Mouse (Mus musculus) CH12.LX (cell line): ENCODE measurements around the gene Ston2. TPM values are rescaled to one million over a fixed set of nuclear protein-coding genes. Genes with fewer than 3 reads are reported as not detected.

Source experiments
- DNase-seq: peaks from one replicate; pipeline ENCODE4 v3.0.0-alpha.2; 2013; ENCODE audit errors: extremely low read depth
- H3K27ac ChIP-seq: 2 replicates; pipeline ENCODE4 v1.5.1; 2012; ENCODE audit warnings: low read depth, mild to moderate bottlenecking, control low read depth, moderate library complexity; ENCODE audit not compliant: insufficient read depth
- H3K27me3 ChIP-seq: replicated peaks from 2 replicates; pipeline ENCODE3; 2012; ENCODE audit warnings: inconsistent platforms
- H3K36me3 ChIP-seq, 2 experiments: replicated peaks in 1 of 2; 2 replicates each; pipeline versions ENCODE3 to v1.6.1; 2012; ENCODE audit warnings: inconsistent platforms in 1 of 2, low read length in 1 of 2, mild to moderate bottlenecking in 1 of 2, mixed read lengths in 1 of 2, moderate library complexity in 1 of 2; ENCODE audit not compliant: control insufficient read depth in 1 of 2, insufficient read depth in 1 of 2
- H3K4me1 ChIP-seq, 2 experiments: 2 replicates each; pipeline ENCODE4 v1.6.1; 2012; ENCODE audit warnings: inconsistent platforms in 1 of 2, moderate library complexity in 1 of 2; ENCODE audit not compliant: insufficient read depth in 2 of 2, control insufficient read depth in 1 of 2
- H3K4me2 ChIP-seq: 2 replicates; pipeline ENCODE4 v1.6.1; 2012; ENCODE audit warnings: low read depth, mild to moderate bottlenecking, control low read depth; ENCODE audit not compliant: poor library complexity, insufficient read depth, severe bottlenecking
- H3K4me3 ChIP-seq, 3 experiments: fragments of 150-350 bp in 1 of 3; sonication (generic) in 1 of 3; replicated peaks in 1 of 3; 2 replicates each; pipeline versions ENCODE3 to v1.5.1; 2011 to 2012; ENCODE audit warnings: low read depth in 2 of 3, low read length in 2 of 3, mild to moderate bottlenecking in 2 of 3, moderate library complexity in 2 of 3, control low read depth in 1 of 3, improper control_type of control experiment in 1 of 3, inconsistent platforms in 1 of 3, mixed read lengths in 1 of 3; ENCODE audit not compliant: poor library complexity in 1 of 3
- H3K79me2 ChIP-seq: replicated peaks from 2 replicates; pipeline ENCODE4 v1.6.1; 2012; ENCODE audit warnings: mild to moderate bottlenecking, moderate library complexity; ENCODE audit not compliant: control insufficient read depth, poor library complexity, insufficient read depth, severe bottlenecking; ENCODE audit errors: extremely low read depth
- H3K9ac ChIP-seq: 2 replicates; pipeline ENCODE4 v1.6.1; 2012; ENCODE audit warnings: low read depth, mild to moderate bottlenecking, control low read depth, moderate library complexity; ENCODE audit not compliant: insufficient read depth
- H3K9me3 ChIP-seq: replicated peaks from 2 replicates; pipeline ENCODE3; 2012; ENCODE audit warnings: low read length, inconsistent platforms, mixed read lengths
- CHD1 ChIP-seq: IDR thresholded peaks from 2 replicates; pipeline ENCODE4 v1.6.1; 2012; ENCODE audit warnings: low read depth, low read length, improper control_type of control experiment, inconsistent platforms
- CHD2 ChIP-seq: IDR thresholded peaks from 2 replicates; pipeline ENCODE4 v1.6.1; 2011; ENCODE audit warnings: low read length, improper control_type of control experiment
- CTCF ChIP-seq, 2 experiments: IDR thresholded peaks in 1 of 2; conservative IDR thresholded peaks in 1 of 2; 2 replicates each; pipeline ENCODE4 v1.5.1; 2011 to 2012; ENCODE audit warnings: low read depth in 2 of 2, low read length in 2 of 2, improper control_type of control experiment in 1 of 2, inconsistent platforms in 1 of 2, mild to moderate bottlenecking in 1 of 2, moderate library complexity in 1 of 2
- ELF1 ChIP-seq: IDR thresholded peaks from 2 replicates; pipeline ENCODE4 v1.6.1; 2014; ENCODE audit warnings: low read depth, mild to moderate bottlenecking, inconsistent platforms, low read length, improper control_type of control experiment
- EP300 ChIP-seq: IDR thresholded peaks from 2 replicates; pipeline ENCODE4 v1.6.1; 2011; ENCODE audit warnings: low read length, improper control_type of control experiment
- GABPA ChIP-seq: IDR thresholded peaks from 2 replicates; pipeline ENCODE4 v1.6.1; 2012; ENCODE audit warnings: low read depth, low read length, improper control_type of control experiment, inconsistent platforms; ENCODE audit not compliant: insufficient replicate concordance
- JUN ChIP-seq: IDR thresholded peaks from 2 replicates; pipeline ENCODE4 v1.6.1; 2011; ENCODE audit warnings: low read depth, mild to moderate bottlenecking, low read length, improper control_type of control experiment, moderate library complexity; ENCODE audit not compliant: insufficient read depth
- JUND ChIP-seq: conservative IDR thresholded peaks from 2 replicates; pipeline ENCODE4 v1.6.1; 2011; ENCODE audit warnings: low read depth, low read length, improper control_type of control experiment
- KAT2A ChIP-seq: IDR thresholded peaks from 2 replicates; pipeline ENCODE4 v1.6.1; 2012; ENCODE audit warnings: low read length, improper control_type of control experiment, inconsistent platforms; ENCODE audit not compliant: insufficient replicate concordance
- MAX ChIP-seq: IDR thresholded peaks from 2 replicates; pipeline ENCODE4 v1.6.1; 2011; ENCODE audit warnings: low read length, improper control_type of control experiment
- MAZ ChIP-seq: IDR thresholded peaks from 2 replicates; pipeline ENCODE4 v1.6.1; 2012; ENCODE audit warnings: low read depth, mild to moderate bottlenecking, inconsistent platforms, low read length, improper control_type of control experiment, moderate library complexity
- MEF2A ChIP-seq: IDR thresholded peaks from 2 replicates; pipeline ENCODE4 v1.6.1; 2014; ENCODE audit warnings: low read depth, mild to moderate bottlenecking, inconsistent platforms, low read length, improper control_type of control experiment, borderline replicate concordance
- NELFE ChIP-seq: IDR thresholded peaks from 2 replicates; pipeline ENCODE4 v1.6.1; 2011; ENCODE audit warnings: low read depth, low read length, improper control_type of control experiment
- NRF1 ChIP-seq: IDR thresholded peaks from 2 replicates; pipeline ENCODE4 v1.6.1; 2014; ENCODE audit warnings: low read depth, mild to moderate bottlenecking, inconsistent platforms, low read length, improper control_type of control experiment, moderate library complexity
- PAX5 ChIP-seq: IDR thresholded peaks from 2 replicates; pipeline ENCODE4 v1.6.1; 2012; ENCODE audit warnings: low read length, inconsistent platforms, mixed read lengths
- POLR2A ChIP-seq: IDR thresholded peaks from 2 replicates; pipeline ENCODE4 v1.6.1; 2011; ENCODE audit warnings: low read depth, mild to moderate bottlenecking, improper control_type of control experiment, low read length
- POLR2AphosphoS2 ChIP-seq: IDR thresholded peaks from 2 replicates; pipeline ENCODE4 v1.6.1; 2011; ENCODE audit warnings: low read depth, low read length, improper control_type of control experiment
- RAD21 ChIP-seq: IDR thresholded peaks from 2 replicates; pipeline ENCODE4 v1.6.1; 2011; ENCODE audit warnings: low read depth, mild to moderate bottlenecking, low read length, improper control_type of control experiment, moderate library complexity
- RCOR1 ChIP-seq: conservative IDR thresholded peaks from 2 replicates; pipeline ENCODE4 v1.6.1; 2012; ENCODE audit warnings: low read depth, mild to moderate bottlenecking, inconsistent platforms, low read length, improper control_type of control experiment
- SIN3A ChIP-seq: IDR thresholded peaks from 2 replicates; pipeline ENCODE4 v1.6.1; 2012; ENCODE audit warnings: low read length, improper control_type of control experiment, inconsistent platforms
- SMC3 ChIP-seq: IDR thresholded peaks from 2 replicates; pipeline ENCODE4 v1.6.1; 2011; ENCODE audit warnings: low read depth, low read length, improper control_type of control experiment
- TBP ChIP-seq: conservative IDR thresholded peaks from 2 replicates; pipeline ENCODE4 v1.6.1; 2011; ENCODE audit warnings: low read depth, low read length, improper control_type of control experiment
- TCF12 ChIP-seq: IDR thresholded peaks from 2 replicates; pipeline ENCODE4 v1.6.1; 2014; ENCODE audit warnings: low read depth, mild to moderate bottlenecking, inconsistent platforms, low read length, improper control_type of control experiment
- UBTF ChIP-seq: IDR thresholded peaks from 2 replicates; pipeline ENCODE4 v1.6.1; 2012; ENCODE audit warnings: low read depth, mild to moderate bottlenecking, inconsistent platforms, low read length, improper control_type of control experiment, moderate library complexity
- USF2 ChIP-seq: conservative IDR thresholded peaks from 2 replicates; pipeline ENCODE4 v1.6.1; 2011; ENCODE audit warnings: low read depth, low read length, improper control_type of control experiment
- ZKSCAN1 ChIP-seq: IDR thresholded peaks from 2 replicates; pipeline ENCODE4 v1.6.1; 2012; ENCODE audit warnings: low read depth, inconsistent platforms, low read length, improper control_type of control experiment, borderline replicate concordance
- ZMIZ1 ChIP-seq: IDR thresholded peaks from 2 replicates; pipeline ENCODE4 v1.6.1; 2012; ENCODE audit warnings: low read depth, mild to moderate bottlenecking, inconsistent platforms, low read length, improper control_type of control experiment
- dilution Hi-C: fragments of 300-500 bp; cut with MboI; formaldehyde crosslinking; loops from 2 replicates; pipeline ENCODE4 v1.14.3; 2020; ENCODE audit warnings: low sequenced_read_pairs; ENCODE audit not compliant: extremely low pct_unique_long_range_greater_than_20kb, extremely low pct_ligation_motif_present
- in situ Hi-C: fragments of 300-500 bp; cut with MboI; formaldehyde crosslinking; loops from 3 replicates; pipeline ENCODE4 v1.14.3; 2019; ENCODE audit warnings: low sequenced_read_pairs, low pct_ligation_motif_present, low pct_unique_long_range_greater_than_20kb, mixed read lengths
- polyA plus RNA-seq: library from polyadenylated mRNA; unstranded; fragments of >175 nt; gene quantifications from 2 replicates; pipeline ENCODE4 v1.2.1, GENCODE M21; 2012; ENCODE audit warnings: low read depth; ENCODE audit not compliant: insufficient read length
- total RNA-seq, 2 experiments: library from RNA; depleted of rRNA; stranded (reverse); fragments of 300-350 nt in 1 of 2; fragments of >200 nt in 1 of 2; gene quantifications; 2 replicates each; pipeline ENCODE4 v1.2.3; 2012 to 2014

Gene Ston2
- total and polyA plus RNA-seq, 3 experiments = 0.21 to 0.34 TPM; not detected in 1

GRCm38 (mm10) chr12:91833237-91833938 is 45.2 kb upstream of the Ston2 start:
- peaks cover 72 to 90% of the 10 kb centered on the region in 2 experiments for H3K36me3 ChIP-seq
- in situ Hi-C loops (no loop called here), dilution Hi-C loops (no loop called here)

GRCm38 (mm10) chr12:91831410-91831809 is 43.2 kb upstream of the Ston2 start:
- peaks cover 2 to 28% of the 10 kb centered on the region in 2 experiments; a peak in 2 of 4 replicates for H3K4me1 ChIP-seq
- H3K27me3 ChIP-seq = no peaks in the 10 kb centered on the region
- H3K79me2 ChIP-seq = peaks cover 8% of the 10 kb centered on the region
- DNase-seq = no peak
- H3K4me3 ChIP-seq = no peak overlapping the region
- TF ChIP-seq CTCF (conservative IDR thresholded peaks at IDR 0.05 in 1 of 2, IDR thresholded peaks at IDR 0.05 in 1 of 2; ENCODE audit: low read depth in 2 of 2, low read length in 2 of 2) (no peak), SIN3A (no peak), EP300 (no peak), RAD21 (no peak), CHD1 (no peak), NELFE (no peak), GABPA (no peak), CHD2 (no peak), JUND (no peak), POLR2AphosphoS2 (no peak), TBP (no peak), ELF1 (no peak), MAX (no peak), NRF1 (no peak), SMC3 (no peak), UBTF (no peak), MAZ (no peak), POLR2A (no peak), RCOR1 (no peak), TCF12 (no peak)
- TF ChIP-seq, all 38 proteins: peak for 0
- H3K9ac ChIP-seq = no peak overlapping the region
- H3K9me3 ChIP-seq = no peaks in the 10 kb centered on the region
- H3K36me3 ChIP-seq = peaks cover 70 to 89% of the 10 kb centered on the region in 2 experiments
- dilution Hi-C loops = no loop called here
- H3K27ac ChIP-seq = no peak overlapping the region
- in situ Hi-C loops = no loop called here
- no peak overlapping the region for H3K4me2 ChIP-seq

More at GRCm38 (mm10) chr12:91833237-91833938, 45.2 kb upstream of the Ston2 start:
- DNase-seq = no peak
- Histone ChIP-seq H3K4me2 (no peak overlapping the region), H3K9me3 (no peaks in the 10 kb centered on the region), H3K9ac (no peak overlapping the region), H3K27ac (no peak overlapping the region), H3K79me2 (peaks cover 11% of the 10 kb centered on the region), H3K4me1 (peaks cover 2 to 28% of the 10 kb centered on the region in 2 experiments; a peak in 2 of 4 replicates), H3K27me3 (no peaks in the 10 kb centered on the region)
- TF ChIP-seq KAT2A = no peak
- no peak for TF ChIP-seq ZMIZ1
- TF ChIP-seq JUN = no peak
- TF ChIP-seq NRF1 = no peak
- TF ChIP-seq GABPA = no peak
- TF ChIP-seq NELFE = no peak
- TF ChIP-seq RCOR1 = no peak
- no peak for TF ChIP-seq UBTF
- no peak for TF ChIP-seq PAX5
- TF ChIP-seq MEF2A = no peak
- no peak for TF ChIP-seq POLR2AphosphoS2
- TF ChIP-seq MAX = no peak
- TF ChIP-seq USF2 = no peak
- no peak for TF ChIP-seq JUND
- TF ChIP-seq EP300 = no peak
- TF ChIP-seq CHD1 = no peak
- no peak for TF ChIP-seq CHD2
- TF ChIP-seq ZKSCAN1 = no peak
- no peak for TF ChIP-seq SMC3
- TF ChIP-seq, all 38 proteins: peak for 0
- no peak overlapping the region for H3K4me3 ChIP-seq
